Mouse (Mus musculus): Measurements from ENCODE around the gene Impg1. TPM values are rescaled to one million over a fixed set of nuclear protein-coding genes. Genes with fewer than 3 reads are reported as not detected.

Gene Impg1
- not detected for total RNA-seq (2021)

GRCm38 (mm10) chr9:80465381-80465780 lies at the start of gene Impg1:
Gene Impg1, minus strand, starts transcription at chr9:80465481.
- DNase-seq (ENCODE audit: low spot score) = no peak
- intact Hi-C loops (cut with DNase I) = no loop called here

- no peak for DNase-seq (ENCODE audit: low spot score)
- intact Hi-C loops (cut with DNase I) = no loop called here
These were observed 44.3 kb upstream of the Impg1 start for GRCm38 (mm10) chr9:80509464-80510153.

GRCm38 (mm10) chr9:80504496-80505012 lies 39.3 kb upstream of the Impg1 start:
- intact Hi-C loops (cut with DNase I) = no loop called here
- no peak for DNase-seq (ENCODE audit: low spot score)

DNA sequence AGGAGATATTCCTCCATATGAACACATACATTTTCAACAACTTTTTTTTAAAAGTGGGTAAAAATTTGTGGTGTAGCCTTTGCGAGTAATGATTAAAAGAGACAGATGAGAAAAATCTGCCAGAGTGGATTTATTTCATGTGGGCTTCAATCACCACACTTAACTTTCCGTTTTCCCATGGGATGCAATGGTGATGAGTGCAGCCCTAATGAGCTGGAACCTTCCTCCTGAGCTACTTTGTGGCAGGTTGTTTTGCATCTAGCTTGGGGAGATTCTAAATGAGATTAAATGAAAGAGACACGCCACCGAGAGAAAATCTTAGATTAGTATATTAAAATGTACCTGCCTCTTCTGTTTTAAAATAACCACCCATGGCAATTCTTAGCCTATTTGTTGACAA lies 26.3 kb upstream of the Impg1 start:
- intact Hi-C loops (cut with DNase I) = no loop called here
- no peak for DNase-seq (ENCODE audit: low spot score)

DNA sequence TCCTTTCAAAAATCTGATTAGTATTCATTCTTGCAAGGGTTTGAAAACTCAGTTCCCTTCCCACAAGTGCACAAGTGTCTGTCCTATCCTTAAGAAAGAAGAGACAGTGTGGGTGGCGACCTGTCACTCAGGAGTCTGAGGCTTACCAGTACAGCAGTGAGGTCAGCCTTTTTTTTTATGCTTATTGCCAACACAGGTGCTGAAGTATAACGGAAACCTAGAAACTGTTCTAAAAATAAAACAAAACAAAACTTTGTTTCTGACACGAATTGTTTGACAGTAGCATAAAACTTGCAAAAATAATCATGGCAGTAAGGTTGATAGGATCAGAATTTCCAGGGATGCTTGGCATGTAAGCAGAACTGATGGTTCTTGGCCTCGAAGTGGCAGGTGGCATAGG lies 4.9 kb downstream of the Impg1 start:
- intact Hi-C loops (cut with DNase I) = no loop called here
- DNase-seq (ENCODE audit: low spot score) = no peak

DNA sequence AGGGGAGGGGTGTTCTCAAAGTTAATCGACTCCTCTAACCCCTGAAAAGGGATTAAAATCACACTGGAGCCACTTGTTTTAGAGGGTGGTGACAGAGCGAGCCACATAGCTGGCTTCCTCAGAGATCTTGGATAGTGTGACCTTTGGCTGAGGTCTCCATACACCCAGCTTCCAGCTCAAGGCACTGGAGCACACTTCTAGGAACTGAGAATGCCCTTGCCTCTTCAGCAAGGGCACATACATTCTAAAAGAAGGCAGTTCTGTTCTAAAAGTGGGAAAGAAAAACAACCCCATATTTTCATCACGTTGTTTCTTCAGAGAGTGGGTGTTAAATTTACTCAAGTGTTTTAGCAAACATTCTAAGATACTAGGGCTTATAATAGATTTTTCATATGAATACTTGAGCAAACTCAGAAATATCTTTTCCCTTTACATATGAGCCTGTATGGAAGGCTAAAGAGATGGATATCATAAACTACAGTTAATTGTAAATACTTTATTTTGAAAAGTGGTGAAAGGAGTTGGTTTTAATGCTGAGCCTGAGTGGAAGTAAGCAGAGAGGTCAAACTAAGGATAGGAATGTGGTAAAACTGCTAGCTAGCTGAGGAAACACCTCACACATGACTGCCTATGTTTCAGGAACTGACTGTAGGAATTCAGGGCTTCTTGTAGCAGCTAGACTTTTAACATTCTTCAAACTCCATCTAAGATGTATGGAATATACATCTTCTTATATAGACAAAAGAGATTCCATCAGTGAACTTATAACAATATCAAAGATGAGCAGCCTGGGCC lies 14.6 kb downstream of the Impg1 start:
- intact Hi-C loops (cut with DNase I) = no loop called here
- DNase-seq (ENCODE audit: low spot score) = no peak

GRCm38 (mm10) chr9:80441096-80441710 lies 24.1 kb downstream of the Impg1 start:
- intact Hi-C loops (cut with DNase I) = no loop called here
- no peak for DNase-seq (ENCODE audit: low spot score)

GRCm38 (mm10) chr9:80391404-80391803 lies 73.9 kb downstream of the Impg1 start:
- intact Hi-C loops (cut with DNase I) = no loop called here

GRCm38 (mm10) chr9:80391002-80391401 lies 74.3 kb downstream of the Impg1 start:
- intact Hi-C loops (cut with DNase I) = no loop called here
- no peak for DNase-seq (ENCODE audit: low spot score)

More at GRCm38 (mm10) chr9:80391404-80391803, 73.9 kb downstream of the Impg1 start:
- DNase-seq (ENCODE audit: low spot score) = no peak

DNA sequence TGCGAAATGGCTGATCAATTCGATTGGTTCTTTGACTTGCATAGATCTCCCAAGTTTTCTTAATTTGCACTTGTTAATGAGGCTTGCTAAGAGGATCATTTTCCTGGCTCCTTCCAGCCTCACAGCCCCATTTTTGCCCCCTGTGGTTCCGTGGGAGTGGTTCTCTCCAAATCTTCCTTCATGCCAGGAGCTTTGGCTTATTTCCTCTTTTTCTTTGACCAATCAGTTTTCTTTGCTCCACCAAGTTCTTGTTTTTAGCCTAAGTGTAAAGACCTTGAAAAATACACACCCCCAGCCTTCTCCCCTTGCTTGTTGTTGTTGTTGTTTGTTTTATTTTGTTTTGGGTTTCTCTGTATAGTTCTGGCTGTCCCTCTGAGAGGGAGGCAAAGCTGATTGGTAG lies 77.4 kb downstream of the Impg1 start:
- no peak for DNase-seq (ENCODE audit: low spot score)
- intact Hi-C loops (cut with DNase I) = no loop called here

DNA sequence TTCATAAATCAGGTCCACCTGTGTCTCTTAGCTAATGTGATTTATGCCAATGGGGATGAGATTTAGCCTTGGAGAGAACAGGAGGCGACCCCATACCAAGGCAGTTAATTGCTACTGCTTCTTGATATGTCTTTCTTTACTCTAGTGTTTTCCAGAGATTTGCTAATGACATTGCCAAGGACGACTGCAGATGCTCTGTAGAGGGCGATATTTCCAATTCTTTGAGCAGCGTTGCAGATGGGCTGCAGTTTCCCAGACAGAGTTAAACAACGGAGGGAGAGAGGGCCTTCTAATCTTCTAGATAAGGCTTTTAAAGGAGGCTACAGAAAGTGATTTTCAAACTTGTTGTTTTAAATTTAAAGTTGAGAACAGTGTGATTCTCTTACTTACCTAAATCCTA lies 78.8 kb downstream of the Impg1 start:
- DNase-seq (ENCODE audit: low spot score) = no peak
- intact Hi-C loops (cut with DNase I) = no loop called here

DNA sequence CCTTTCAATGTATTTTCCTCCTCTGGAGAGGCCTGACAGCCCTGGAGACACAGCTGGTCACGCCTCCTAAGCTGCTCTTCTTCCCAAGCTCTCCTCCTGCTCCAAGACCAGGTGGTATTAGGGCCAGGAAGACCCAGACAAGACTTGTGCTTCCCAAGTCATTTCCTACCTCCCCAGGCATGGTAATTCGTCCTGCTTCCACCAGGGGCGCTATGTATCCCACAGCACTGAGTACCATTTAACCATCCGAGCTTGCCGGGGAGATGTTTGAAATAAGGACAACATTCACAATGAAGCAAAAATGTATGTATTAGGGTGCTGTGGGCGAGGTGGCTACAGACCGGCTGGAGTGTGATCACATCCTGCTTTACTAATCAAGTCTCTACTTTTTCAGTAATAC lies 79.3 kb downstream of the Impg1 start:
- intact Hi-C loops (cut with DNase I) = no loop called here
- DNase-seq (ENCODE audit: low spot score) = no peak

DNA sequence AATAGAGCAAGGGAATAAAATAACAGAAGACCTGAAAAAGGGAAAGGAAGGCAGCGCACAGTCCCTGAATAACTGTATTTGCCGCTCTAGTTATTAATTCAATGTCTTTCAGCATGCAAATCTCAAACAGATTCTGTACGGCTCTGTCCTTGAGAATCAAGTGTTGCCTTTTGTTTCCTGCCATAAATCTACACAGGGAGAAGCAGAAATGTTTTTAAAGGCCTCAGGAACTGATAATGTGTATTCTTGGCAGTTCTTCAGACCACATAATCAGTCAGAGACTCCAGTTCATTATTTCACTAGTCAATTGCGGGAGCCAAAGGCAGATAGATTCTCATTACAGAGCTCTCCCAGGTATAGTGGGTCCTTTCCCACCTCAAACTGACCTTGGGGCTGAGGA lies 82.6 kb downstream of the Impg1 start:
- intact Hi-C loops (cut with DNase I) = no loop called here
- no peak for DNase-seq (ENCODE audit: low spot score)

- no peak for DNase-seq (ENCODE audit: low spot score)
- intact Hi-C loops (cut with DNase I) = no loop called here
These were observed 85.1 kb downstream of the Impg1 start for GRCm38 (mm10) chr9:80380078-80380645.

DNA sequence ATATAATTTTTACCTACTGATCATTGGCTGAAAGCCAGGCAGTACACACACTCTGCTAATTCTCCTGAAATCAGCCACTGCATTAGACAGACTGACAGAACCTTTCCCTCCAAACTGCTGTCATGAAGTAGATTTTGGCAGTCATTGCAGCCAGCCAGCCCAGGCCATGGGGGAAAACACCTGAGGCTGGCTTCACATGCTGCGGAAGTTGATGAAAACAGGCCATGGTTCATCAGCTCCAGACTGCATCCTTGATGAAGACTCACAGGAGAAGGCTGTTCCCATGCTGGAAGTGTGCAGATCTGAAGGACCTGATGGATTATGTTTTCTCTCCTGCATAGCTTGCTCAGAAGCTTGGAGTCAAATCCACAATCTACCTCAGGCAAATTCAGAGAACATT lies 91.2 kb downstream of the Impg1 start:
- DNase-seq (ENCODE audit: low spot score) = no peak
- intact Hi-C loops (cut with DNase I) = no loop called here

- DNase-seq (ENCODE audit: low spot score) = no peak
- intact Hi-C loops (cut with DNase I) = no loop called here
These were observed 92.0 kb downstream of the Impg1 start for GRCm38 (mm10) chr9:80373304-80373739.

DNA sequence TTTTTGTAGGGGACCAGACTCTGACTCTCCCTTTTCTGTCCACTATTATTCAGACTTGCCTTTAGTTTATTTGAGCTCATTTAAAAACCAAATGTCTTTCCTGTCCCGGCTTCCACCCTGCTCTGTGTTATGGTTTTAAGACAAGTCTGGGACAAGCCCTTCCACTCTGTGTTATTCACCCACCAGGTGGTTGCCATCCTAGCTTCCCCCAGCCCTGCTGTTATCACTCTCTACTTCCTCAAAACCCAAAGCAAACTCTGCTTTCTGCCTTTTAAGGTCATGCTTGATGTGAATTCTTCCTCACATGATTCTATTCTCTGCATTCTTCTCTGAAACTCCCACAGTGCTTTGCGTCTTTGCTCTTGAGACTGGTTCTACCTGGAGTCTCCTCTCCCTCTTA lies 96.6 kb downstream of the Impg1 start:
- intact Hi-C loops (cut with DNase I) = no loop called here
- no peak for DNase-seq (ENCODE audit: low spot score)

- intact Hi-C loops (cut with DNase I) = no loop called here
- DNase-seq (ENCODE audit: low spot score) = no peak
These were observed 97.6 kb downstream of the Impg1 start for GRCm38 (mm10) chr9:80367520-80368204.

- intact Hi-C loops (cut with DNase I) = no loop called here
- DNase-seq (ENCODE audit: low spot score) = no peak
These were observed 105.2 kb downstream of the Impg1 start for GRCm38 (mm10) chr9:80360063-80360462.

All from heart, postnatal 25 days (tissue).